Mouse (Mus musculus) adrenal gland, postnatal 10 days (tissue): ENCODE results near the gene S100g. TPM values are rescaled to one million over a fixed set of nuclear protein-coding genes. Genes with fewer than 3 reads are reported as not detected.

Experiments used
- DNase-seq: peaks from one replicate; pipeline ENCODE4 v3.0.0; 2021; ENCODE audit warnings: mixed read lengths
- long read RNA-seq, 2 experiments: library from polyadenylated mRNA; stranded (forward); transcript quantifications; one replicate each; pipeline ENCODE4 v2.0.0; 2021
- total RNA-seq, 2 experiments: library from RNA; stranded (reverse); gene quantifications; 2 replicates each; pipeline ENCODE4 v1.2.3; 2021

Gene S100g
- total RNA-seq = 1 to 10 TPM; 1.7 TPM
- long read RNA-seq, experiment 1, partial matches to known transcripts = 0 of 3 reads
- long read RNA-seq, experiment 1, other reads (novel, unspliced or antisense) = 1 of 3 reads
- long read RNA-seq, experiment 2, transcript S100g-201 (3 exons, 480 nt) = major isoform, 81 of 124 reads
- long read RNA-seq, experiment 2, partial matches to known transcripts = 0 of 124 reads
- long read RNA-seq, experiment 2, other reads (novel, unspliced or antisense) = 43 of 124 reads

DNA sequence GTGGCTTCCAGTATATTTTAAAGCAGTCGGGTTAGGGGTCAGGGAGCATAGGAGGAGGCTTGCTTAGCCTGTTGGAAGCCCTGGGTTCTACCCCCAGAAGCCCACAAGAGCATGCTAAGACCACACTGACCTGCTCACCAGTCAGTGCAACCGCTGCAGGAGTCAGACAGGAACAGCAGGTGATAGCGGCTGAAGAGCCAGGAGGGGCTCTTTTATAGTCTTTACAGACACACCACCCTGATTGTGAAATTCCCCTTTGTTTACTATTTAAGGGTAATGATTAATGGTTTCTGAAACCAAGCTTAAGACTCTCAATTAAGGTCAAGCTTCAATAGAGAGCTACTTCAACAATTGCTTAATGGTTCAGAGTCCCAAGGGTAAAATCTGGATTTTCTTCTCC, at the start of gene S100g:
S100g (minus strand) TSS at position 217 of the 400 bp plus-strand sequence.
- DNase-seq = no peak

DNA sequence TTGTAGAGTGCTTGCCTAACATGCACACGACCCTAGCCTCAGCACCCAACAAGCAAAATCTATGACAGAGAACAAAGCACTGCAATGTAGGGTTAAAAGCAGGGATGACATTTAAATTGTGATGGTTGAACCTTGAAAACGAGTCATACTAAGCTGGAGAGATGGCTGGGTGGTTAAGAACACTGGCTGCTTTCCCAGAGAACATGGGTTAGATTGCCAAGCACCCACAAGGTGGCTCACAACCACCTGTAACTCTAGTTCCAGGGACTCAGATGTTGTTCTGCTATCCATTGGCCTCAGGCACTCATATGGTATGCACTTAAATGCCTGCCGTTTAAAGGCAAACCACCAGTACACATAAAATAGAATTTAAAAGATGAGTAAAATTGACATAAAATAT, 27.7 kb upstream of the S100g start:
- no peak for DNase-seq

DNA sequence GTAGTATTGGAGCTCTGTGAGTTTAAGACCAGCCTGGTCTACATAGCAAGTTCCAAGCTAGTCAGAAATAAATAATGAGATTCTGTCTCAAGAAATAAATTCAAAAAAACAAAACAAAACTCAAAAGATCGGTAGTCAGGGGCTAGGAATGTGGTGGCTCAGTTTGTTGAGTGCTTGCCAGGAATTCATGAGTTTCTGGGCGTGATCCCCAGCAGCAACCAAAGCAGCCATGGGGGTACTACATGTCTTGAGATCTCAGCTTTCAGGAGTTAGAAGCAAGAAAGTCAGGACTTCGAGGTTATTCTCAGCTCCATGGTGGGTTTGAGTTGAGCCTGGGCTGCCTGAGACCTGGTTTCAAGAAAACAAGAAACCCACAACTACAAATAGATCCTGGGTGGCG, 27.0 kb upstream of the S100g start:
- DNase-seq = no peak

DNA sequence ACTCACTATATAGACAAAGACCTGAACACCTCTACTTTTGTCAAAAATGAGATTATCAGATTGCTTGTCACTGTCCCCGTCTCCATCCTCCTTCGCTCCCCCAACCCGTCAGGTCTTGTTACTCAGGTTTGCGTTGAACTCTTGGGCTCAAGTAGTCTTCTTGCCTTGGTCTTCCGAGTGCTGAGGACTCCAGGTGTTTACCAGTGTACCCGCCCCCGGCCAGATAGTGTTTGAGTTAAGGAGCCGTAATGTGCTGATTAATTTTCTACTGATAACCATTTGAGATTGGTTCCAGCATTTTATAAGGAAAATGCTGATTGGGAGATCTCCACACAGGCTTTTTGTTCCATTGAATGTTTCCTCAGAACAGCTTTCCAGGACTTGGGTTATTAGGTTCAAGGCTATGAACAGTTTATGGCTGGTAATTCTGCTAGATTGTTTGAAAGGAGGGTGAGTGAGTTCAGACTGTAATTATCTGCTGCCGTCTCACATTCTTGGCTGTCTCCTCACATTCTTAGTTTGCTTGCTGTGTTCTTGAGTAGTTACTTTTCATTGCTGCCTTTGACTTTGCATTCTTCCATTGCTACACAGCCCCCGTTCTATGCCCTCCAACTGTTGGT, 22.6 kb upstream of the S100g start:
- DNase-seq = no peak

DNA sequence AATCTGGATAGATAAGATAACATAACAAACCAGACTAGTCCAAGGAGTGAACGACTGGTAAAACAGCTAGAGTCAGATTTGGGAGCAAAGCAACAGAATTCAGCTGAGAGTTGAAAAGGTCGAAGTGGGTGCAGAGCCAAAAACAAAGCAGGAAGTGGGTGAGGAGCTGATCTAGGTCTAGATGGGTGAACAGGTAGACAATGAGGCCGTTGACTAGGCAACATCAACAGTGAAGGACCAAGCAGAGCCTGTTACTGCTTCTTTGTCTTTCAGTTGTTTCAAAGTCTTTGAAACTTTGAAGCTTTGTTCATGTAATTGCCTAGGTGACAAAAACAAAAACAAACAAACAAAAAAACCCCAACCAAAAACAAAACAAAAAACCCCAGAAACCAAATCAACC, 11.8 kb upstream of the S100g start:
- no peak for DNase-seq

DNA sequence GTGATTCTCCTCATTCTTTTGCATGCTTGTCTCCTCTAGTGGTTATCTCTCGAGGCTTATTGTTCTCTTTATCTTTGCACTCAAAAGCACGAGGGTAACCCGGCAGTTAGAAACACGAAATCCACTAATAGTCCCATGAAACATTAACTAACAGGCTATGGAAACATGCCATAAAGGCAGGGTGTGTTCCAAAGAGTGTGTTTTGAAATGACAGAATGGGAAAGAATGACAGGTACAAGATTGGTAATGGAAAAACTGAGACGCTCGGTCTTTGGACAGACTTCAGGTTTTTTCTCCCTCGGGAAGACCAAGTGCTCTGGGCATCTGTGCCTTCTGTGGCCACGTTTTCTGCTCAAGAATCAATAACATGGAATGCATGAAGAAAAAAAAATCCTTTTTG, 3.1 kb upstream of the S100g start:
- peak; percentile 6 for DNase-seq

DNA sequence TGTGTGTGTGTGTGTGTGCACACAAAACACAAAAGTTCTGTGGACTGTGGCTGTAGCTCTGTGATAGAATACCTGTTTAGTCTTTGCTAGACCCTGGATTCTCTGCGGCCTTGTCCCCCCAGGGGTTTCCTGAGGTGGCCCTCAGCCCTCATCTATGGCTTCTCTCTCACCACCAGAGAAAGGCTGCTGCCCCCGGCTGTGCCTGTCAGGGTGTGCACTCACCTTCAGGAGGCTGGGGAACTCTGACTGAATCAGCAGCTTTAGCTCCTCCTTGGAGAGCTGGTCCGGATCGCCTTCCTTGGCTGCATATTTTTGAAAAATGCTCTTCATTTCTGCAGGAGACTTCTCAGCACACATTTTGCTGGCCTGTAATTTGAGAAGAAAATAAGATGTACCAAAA, 559 bp downstream of the S100g start:
- no peak for DNase-seq

DNA sequence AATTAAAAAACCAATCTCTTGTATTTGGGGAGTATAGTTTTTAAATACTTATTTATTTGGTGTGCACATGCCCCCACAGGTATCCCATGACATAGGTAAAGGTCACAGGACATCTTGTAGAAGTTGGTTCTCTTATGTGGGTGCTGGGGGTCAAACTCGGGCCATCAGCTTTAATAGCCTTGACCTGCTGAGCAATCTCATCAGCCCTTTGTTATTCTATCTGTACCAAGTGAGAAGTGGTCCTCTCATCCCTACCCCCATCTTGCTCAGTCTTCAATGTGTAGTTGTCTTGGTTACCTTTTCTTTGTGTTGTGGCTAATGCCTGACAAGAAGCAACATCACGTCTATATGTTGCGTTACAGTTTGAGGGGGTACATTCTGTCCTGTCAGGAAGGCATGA, 6.5 kb downstream of the S100g start:
- DNase-seq = no peak

DNA sequence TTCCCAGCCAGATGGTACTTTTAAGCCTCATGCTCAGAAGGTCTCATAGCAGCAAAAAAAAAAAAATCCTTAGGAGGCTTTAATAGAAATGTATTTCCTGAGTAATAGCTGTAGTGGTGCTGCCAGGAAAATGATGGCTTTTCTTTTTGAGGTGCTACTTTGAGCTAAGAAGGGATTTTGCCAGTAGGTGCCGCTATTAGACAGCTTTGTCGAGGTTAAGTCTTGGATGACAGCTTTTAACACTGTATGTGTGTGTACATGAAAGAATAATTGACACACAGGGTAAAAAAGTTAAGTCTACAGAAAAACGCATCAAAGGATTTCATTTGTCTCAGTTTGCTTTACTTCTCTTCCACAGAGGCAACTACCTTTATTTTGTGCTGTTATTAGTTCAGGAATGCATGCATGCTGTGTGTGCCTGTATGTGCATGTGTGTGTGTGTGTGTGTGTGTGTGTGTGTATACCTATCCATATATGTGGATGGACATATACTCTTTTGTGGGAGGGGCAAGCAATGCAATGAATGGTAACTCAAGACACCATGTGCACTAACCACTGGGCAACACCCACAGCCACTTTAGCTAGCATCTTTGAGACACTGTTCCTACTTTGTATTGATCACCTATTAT, 14.5 kb downstream of the S100g start:
- peak; percentile 48 for DNase-seq

DNA sequence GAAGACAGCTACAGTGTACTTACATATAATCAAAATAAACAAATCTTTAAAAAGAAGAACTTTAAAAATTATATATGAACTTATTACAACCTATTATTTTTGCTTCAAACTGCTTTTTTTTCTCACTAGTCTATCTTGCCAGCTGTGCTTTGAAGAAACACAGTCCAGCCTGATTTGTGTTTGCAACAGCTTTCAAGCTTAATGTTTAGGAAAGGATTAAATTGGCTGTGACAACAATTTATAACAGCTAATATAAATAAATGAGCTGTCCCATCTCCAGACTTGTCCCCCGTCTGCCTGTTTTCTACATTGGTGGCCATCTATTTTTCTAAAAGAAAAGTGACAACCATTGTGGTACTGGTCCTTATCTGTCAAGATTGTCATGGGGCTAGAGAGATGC, 22.4 kb downstream of the S100g start:
- no peak for DNase-seq

DNA sequence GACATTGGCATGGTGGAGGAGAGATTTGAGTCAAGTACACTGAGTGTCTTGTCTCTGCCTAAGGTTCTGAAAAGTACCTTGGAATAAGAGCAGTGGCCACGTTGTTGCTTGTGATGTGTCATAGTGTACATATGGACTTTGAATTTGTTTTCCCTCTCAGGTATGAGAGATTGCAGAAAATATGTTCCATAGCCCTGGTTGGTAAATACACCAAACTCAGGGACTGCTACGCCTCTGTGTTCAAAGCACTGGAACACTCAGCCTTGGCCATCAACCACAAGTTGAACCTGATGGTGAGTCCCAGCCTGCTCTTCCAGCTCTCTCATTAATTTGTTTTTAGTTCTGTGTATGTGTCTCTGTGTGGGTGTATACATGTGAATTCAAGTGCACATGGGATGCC, 32.9 kb downstream of the S100g start:
- no peak for DNase-seq

DNA sequence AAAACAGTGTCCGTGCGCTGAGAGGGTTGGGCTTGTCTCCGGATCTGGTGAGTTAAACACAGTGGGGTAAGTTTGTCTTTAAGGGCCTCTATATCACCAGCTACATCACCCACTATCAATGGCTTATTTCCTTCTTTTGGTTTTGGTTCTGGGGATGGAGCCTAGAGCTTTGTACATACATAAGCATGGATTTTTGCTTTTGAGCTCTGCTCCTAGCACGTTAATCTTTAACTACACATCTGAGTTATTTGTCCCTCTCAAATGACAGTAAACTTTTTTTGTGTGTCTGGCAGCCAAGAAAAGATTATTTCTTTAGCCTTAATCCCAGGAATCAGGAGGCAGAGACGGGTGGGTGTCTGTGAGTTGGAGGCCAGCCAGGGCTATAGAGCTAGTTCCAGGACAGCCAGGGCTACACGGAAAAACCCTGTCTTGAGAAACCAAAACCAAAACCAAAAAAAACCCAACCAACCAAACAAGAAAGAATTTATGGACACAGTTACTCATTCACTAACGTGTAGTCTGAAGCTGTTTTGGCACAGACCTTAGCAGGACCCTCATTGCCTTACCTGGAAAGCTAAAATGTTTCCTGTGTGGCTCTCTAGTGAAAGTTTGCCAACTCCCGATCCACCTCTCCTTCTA, 42.8 kb downstream of the S100g start:
- DNase-seq = no peak

DNA sequence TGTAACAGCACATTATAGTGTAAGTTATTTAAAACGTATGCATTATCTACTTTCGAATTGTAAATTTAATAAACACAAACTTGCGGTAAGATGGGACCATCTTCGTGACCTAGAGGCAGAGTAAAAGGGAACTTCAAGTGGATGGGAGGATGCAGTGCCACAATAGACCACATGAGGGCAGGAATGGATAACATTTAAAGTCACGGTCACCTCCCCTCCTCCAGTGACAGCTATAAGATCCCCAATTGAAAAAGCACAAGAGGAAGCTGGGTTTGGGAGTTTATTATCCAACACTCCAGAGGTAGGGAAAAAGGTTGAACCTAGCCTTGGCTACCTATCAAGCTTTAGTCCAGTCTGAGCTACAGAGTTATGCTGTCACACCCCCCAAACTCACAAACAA, 48.7 kb downstream of the S100g start:
- peak; percentile 70 for DNase-seq

DNA sequence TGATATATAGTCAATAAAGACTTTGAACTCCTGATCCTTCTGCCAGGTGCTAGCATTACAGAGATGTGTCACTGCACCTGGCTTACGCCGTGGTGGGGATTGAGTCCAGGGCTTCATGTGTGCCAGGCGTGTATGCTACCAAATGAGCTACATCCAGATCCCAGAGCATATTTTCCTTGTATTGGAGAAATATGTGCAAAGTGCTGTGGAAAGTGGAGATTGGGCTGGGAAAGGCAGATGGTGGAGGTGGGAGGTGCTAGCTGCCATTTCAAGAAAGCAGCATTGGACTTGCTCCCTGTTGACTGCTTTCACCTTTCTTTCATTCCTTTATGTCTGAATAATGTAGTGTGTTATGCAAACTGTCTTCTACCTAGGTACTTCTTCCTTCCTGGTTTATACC, 50.7 kb downstream of the S100g start:
- DNase-seq = no peak

Other genes with a start within 250 kb of the S100g start
- gene Rbbp7, start 204.2 kb downstream of the S100g start, total RNA-seq = 100 to 1,000 TPM; 174 to 178 TPM
- gene Txlng, start 135.1 kb downstream of the S100g start, total RNA-seq = 10 to 100 TPM; 24.4 to 31.0 TPM
- 10 to 100 TPM; 67.1 to 73.8 TPM for gene Syap1, start 76.2 kb downstream of the S100g start, total RNA-seq
- 10 to 100 TPM; 72.6 to 79.7 TPM for gene Ctps2, start 63.4 kb downstream of the S100g start, total RNA-seq